Mouse (Mus musculus) heart, postnatal 10 days (tissue): ENCODE measurements at regions not wholly inside any gene's neighbourhood (a gene's known extent, or its start where the extent isn't known, plus 50 kb on each side); places are given as distances from the start of the nearest gene placed in this dataset.
"Not testable (repeated sequence)": the region's sequence is repeated elsewhere in the genome, so short reads cannot be mapped to it uniquely, and the experiment has no call there.

Experiments used
- DNase-seq, 2 experiments: peaks; one replicate each; pipeline ENCODE4 v3.0.0; 2021
- intact Hi-C: fragments of 180-260 bp; cut with DNase I; formaldehyde crosslinking; loops from one replicate; pipeline ENCODE4 v1.15.1; 2025

- intact Hi-C loops = no loop called here
- no peak for DNase-seq
Observed at GRCm38 (mm10) chr17:3006662-3007061, 108.1 kb upstream of the Scaf8 start.

- intact Hi-C loops = no loop called here
- DNase-seq = no peak
Observed at GRCm38 (mm10) chr17:3007234-3007633, 107.5 kb upstream of the Scaf8 start.

GRCm38 (mm10) chr17:3009939-3010338 is 104.8 kb upstream of the Scaf8 start:
- DNase-seq = no peak
- intact Hi-C loops = no loop called here

GRCm38 (mm10) chr17:3012045-3012444 is 102.7 kb upstream of the Scaf8 start:
- intact Hi-C loops = no loop called here
- DNase-seq = peak in 1 of 2 experiments; percentile 1

GRCm38 (mm10) chr17:3019631-3020391 is 95.0 kb upstream of the Scaf8 start:
- intact Hi-C loops = no loop called here
- peak in 1 of 2 experiments; percentile 3 for DNase-seq

GRCm38 (mm10) chr17:3020406-3020805 is 94.4 kb upstream of the Scaf8 start:
- intact Hi-C loops = no loop called here
- peak in 1 of 2 experiments; percentile 1 for DNase-seq

GRCm38 (mm10) chr17:3022245-3022935 is 92.4 kb upstream of the Scaf8 start:
- intact Hi-C loops = no loop called here
- peak in 1 of 2 experiments; percentile 3 for DNase-seq

- intact Hi-C loops, DNase-seq: not testable (repeated sequence)
Observed at GRCm38 (mm10) chr17:3022936-3023247, 91.9 kb upstream of the Scaf8 start.

- peak in 1 of 2 experiments; percentile 1 for DNase-seq
- intact Hi-C loops = no loop called here
Observed at GRCm38 (mm10) chr17:3023426-3023825, 91.3 kb upstream of the Scaf8 start.

- DNase-seq, intact Hi-C loops: not testable (repeated sequence)
Observed at GRCm38 (mm10) chr17:3026859-3027258, 87.9 kb upstream of the Scaf8 start.

- intact Hi-C loops = no loop called here
- peak in 1 of 2 experiments; percentile 1 for DNase-seq
Observed at GRCm38 (mm10) chr17:3027376-3027775, 87.4 kb upstream of the Scaf8 start.

- intact Hi-C loops, DNase-seq: not testable (repeated sequence)
Observed at GRCm38 (mm10) chr17:3029750-3030149, 85.0 kb upstream of the Scaf8 start.

- DNase-seq = peak in 1 of 2 experiments; percentile 6
- intact Hi-C loops = no loop called here
Observed at GRCm38 (mm10) chr17:3035099-3035498, 79.7 kb upstream of the Scaf8 start.

- no peak for DNase-seq
- intact Hi-C loops = no loop called here
Observed at GRCm38 (mm10) chr17:3037145-3037870, 77.5 kb upstream of the Scaf8 start.

GRCm38 (mm10) chr17:3038067-3038466 is 76.7 kb upstream of the Scaf8 start:
- intact Hi-C loops = no loop called here
- DNase-seq = no peak

- DNase-seq, intact Hi-C loops: not testable (repeated sequence)
Observed at GRCm38 (mm10) chr17:3044520-3044919, 70.3 kb upstream of the Scaf8 start.

- DNase-seq, intact Hi-C loops: not testable (repeated sequence)
Observed at GRCm38 (mm10) chr17:3053859-3054258, 60.9 kb upstream of the Scaf8 start.

- DNase-seq, intact Hi-C loops: not testable (repeated sequence)
Observed at GRCm38 (mm10) chr17:3054848-3055247, 59.9 kb upstream of the Scaf8 start.

- DNase-seq, intact Hi-C loops: not testable (repeated sequence)
Observed at GRCm38 (mm10) chr17:3055376-3055775, 59.4 kb upstream of the Scaf8 start.

GRCm38 (mm10) chr17:3063401-3063800 is 51.4 kb upstream of the Scaf8 start:
- DNase-seq, intact Hi-C loops: not testable (repeated sequence)
